Mouse (Mus musculus) adrenal gland, postnatal 4 days (tissue): ENCODE results near the gene Hist1h3c. TPM values are rescaled to one million over a fixed set of nuclear protein-coding genes. Genes with fewer than 3 reads are reported as not detected.
"Not testable (repeated sequence)": the region's sequence is repeated elsewhere in the genome, so short reads cannot be mapped to it uniquely, and the experiment has no call there.

Experiments
- DNase-seq, 2 experiments: peaks; one replicate each; pipeline ENCODE4 v3.0.0; 2021 to 2022; ENCODE audit warnings: low spot score in 2 of 2, mixed read lengths in 2 of 2
- total RNA-seq, 2 experiments: library from RNA; stranded (reverse); gene quantifications; 2 replicates each; pipeline ENCODE4 v1.2.3; 2021

Gene Hist1h3c
- total RNA-seq, 2 experiments from 2014 or later, result 224 to 252 TPM

GRCm38 (mm10) chr13:23740256-23740840 lies 5.1 kb downstream of the Hist1h3c start:
- DNase-seq, result no peak

GRCm38 (mm10) chr13:23739922-23740252 lies 5.5 kb downstream of the Hist1h3c start:
- no peak for DNase-seq

GRCm38 (mm10) chr13:23739069-23739921 lies 6.1 kb downstream of the Hist1h3c start:
- peak; percentile 65 to 82 for DNase-seq

- peak; percentile 83 to 91 for DNase-seq
Observed at GRCm38 (mm10) chr13:23738677-23739068, 6.7 kb downstream of the Hist1h3c start, which contains the start of gene Hist1h1c. TSS of gene Hist1h1c (plus strand) at chr13:23738808.

- no peak for DNase-seq
Observed at GRCm38 (mm10) chr13:23738041-23738440, 7.4 kb downstream of the Hist1h3c start.

GRCm38 (mm10) chr13:23737091-23737490 lies 8.3 kb downstream of the Hist1h3c start:
- no peak for DNase-seq

GRCm38 (mm10) chr13:23732156-23732804 lies 13.1 kb downstream of the Hist1h3c start:
- no peak for DNase-seq

- DNase-seq, result no peak
Observed at GRCm38 (mm10) chr13:23730479-23730878, 14.9 kb downstream of the Hist1h3c start.

- DNase-seq, result no peak
Observed at GRCm38 (mm10) chr13:23729706-23730105, 15.7 kb downstream of the Hist1h3c start.

GRCm38 (mm10) chr13:23729192-23729525 lies 16.2 kb downstream of the Hist1h3c start:
- no peak for DNase-seq

GRCm38 (mm10) chr13:23728472-23729191 lies 16.8 kb downstream of the Hist1h3c start:
- no peak for DNase-seq

GRCm38 (mm10) chr13:23725213-23725612 lies 20.2 kb downstream of the Hist1h3c start:
- no peak for DNase-seq

- DNase-seq, result no peak
Observed at GRCm38 (mm10) chr13:23724239-23724638, 21.2 kb downstream of the Hist1h3c start.

GRCm38 (mm10) chr13:23717593-23718245 lies 27.7 kb downstream of the Hist1h3c start:
- DNase-seq, result not testable (repeated sequence)

GRCm38 (mm10) chr13:23717176-23717575 lies 28.2 kb downstream of the Hist1h3c start:
- DNase-seq, result no peak

GRCm38 (mm10) chr13:23716261-23717042 lies 28.9 kb downstream of the Hist1h3c start:
- DNase-seq, result no peak

- peak in 1 of 2 experiments; percentile 30 for DNase-seq
Observed at GRCm38 (mm10) chr13:23710374-23711089, 34.9 kb downstream of the Hist1h3c start, which contains the start of gene Hfe. TSS of gene Hfe (minus strand) at chr13:23710854.

- DNase-seq, result no peak
Observed at GRCm38 (mm10) chr13:23709714-23710373, 35.6 kb downstream of the Hist1h3c start.

- DNase-seq, result no peak
Observed at GRCm38 (mm10) chr13:23708654-23709053, 36.7 kb downstream of the Hist1h3c start.
